Mouse (Mus musculus): ENCODE results near the gene Sgsm3. TPM values are rescaled to one million over a fixed set of nuclear protein-coding genes. Genes with fewer than 3 reads are reported as not detected.

Sgsm3 gene
- 0.17 TPM for polyA plus RNA-seq (2014; fragmentation: Illumina TruSeq; extraction: RNeasy Lipid Tissue Mini Kit (QIAGEN cat#74804); ENCODE audit: low read depth, low replicate concordance)

GRCm38 (mm10) chr15:80977620-80978334, at the start of gene Sgsm3:
Sgsm3 (plus strand) TSS chr15:80977765.

GRCm38 (mm10) chr15:80948145-80949135, 29.1 kb upstream of the Sgsm3 start, which contains the start of gene Adsl:
Adsl (plus strand) TSS chr15:80948490.

Other genes starting within 250 kb of the Sgsm3 start
- gene Adsl, start 29.3 kb upstream of the Sgsm3 start, polyA plus RNA-seq (2014; fragmentation: Illumina TruSeq; extraction: RNeasy Lipid Tissue Mini Kit (QIAGEN cat#74804); ENCODE audit: low read depth, low replicate concordance): 4.1 TPM
- gene Mrtfa, start 213.0 kb downstream of the Sgsm3 start, polyA plus RNA-seq (2014; fragmentation: Illumina TruSeq; extraction: RNeasy Lipid Tissue Mini Kit (QIAGEN cat#74804); ENCODE audit: low read depth, low replicate concordance): 2.2 TPM